Comparison of ENCODE assay signal across 10 mouse cellular contexts in the genomic region with DNA sequence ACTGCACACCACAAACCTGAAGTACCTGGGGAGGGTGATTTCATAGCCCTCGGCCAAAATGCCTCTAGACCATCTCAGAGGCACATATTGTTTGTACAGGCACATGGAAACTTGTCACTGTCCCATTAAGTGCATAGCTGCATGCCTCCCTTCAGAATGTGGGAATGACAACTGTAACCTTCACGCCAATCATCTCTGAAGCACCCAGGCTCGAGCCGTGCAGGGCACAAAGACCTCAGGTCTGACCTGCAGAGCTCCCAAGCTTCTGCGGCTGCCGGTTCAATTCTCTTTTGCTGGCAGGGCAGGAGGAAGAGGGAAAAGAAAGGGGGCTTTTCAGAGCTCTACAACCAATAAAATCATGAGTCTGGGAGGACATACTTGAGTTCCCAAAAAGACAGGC. TPM values are rescaled to one million over a fixed set of nuclear protein-coding genes. Genes with fewer than 3 reads are reported as not detected.
DNase-seq lines count a peak whose midpoint lies in the region; ATAC-seq and TF ChIP-seq lines count a peak whose summit lies in the region.
"Had no signal": no experiment of that assay in that cellular context is flagged by ENCODE, and none has a peak within 500 bp of the region (broad histone marks: within the 10 kb centered on the region; RNA-seq: fewer than 3 reads in every experiment).

No protein-coding gene starts in this region.

- H3K36me3 ChIP-seq in heart, postnatal 0 days (replicated peaks; ENCODE audit: control insufficient read depth, insufficient read depth, low read length), result no peaks in the 10 kb centered on the region
- H3K36me3 ChIP-seq in embryonic facial prominence, embryonic 12.5 days, result no peaks in the 10 kb centered on the region
- H3K36me3 ChIP-seq in intestine, embryonic 14.5 days (ENCODE audit: control insufficient read depth, insufficient read depth, low read length), result no peaks in the 10 kb centered on the region
- H3K36me3 ChIP-seq in midbrain, embryonic 15.5 days (replicated peaks), result no peaks in the 10 kb centered on the region

- 25% methylated on average over 6 of the region's 6 CpGs for WGBS in heart, postnatal 0 days
- WGBS in embryonic facial prominence, embryonic 12.5 days, result 29% methylated on average over 6 of the region's 6 CpGs
- 43% methylated on average over 6 of the region's 6 CpGs for WGBS in intestine, embryonic 14.5 days
- 34% methylated on average over 6 of the region's 6 CpGs for WGBS in midbrain, embryonic 15.5 days

- no peaks in the 10 kb centered on the region for H3K27me3 ChIP-seq in heart, postnatal 0 days (ENCODE audit: control insufficient read depth, insufficient read depth, low read length)
- peaks cover 12% of the 10 kb centered on the region; the same call in 1 of the 2 replicates for H3K27me3 ChIP-seq in embryonic facial prominence, embryonic 12.5 days
- peaks cover 19% of the 10 kb centered on the region; the same call in 1 of the 2 replicates for H3K27me3 ChIP-seq in intestine, embryonic 14.5 days (replicated peaks; ENCODE audit: control insufficient read depth, insufficient read depth, low read length)
- peaks cover 2% of the 10 kb centered on the region for H3K27me3 ChIP-seq in midbrain, embryonic 15.5 days (replicated peaks)

- H3K27ac ChIP-seq in heart, postnatal 0 days (ENCODE audit: low read depth), result peak overlapping the region; percentile 86
- H3K27ac ChIP-seq in embryonic facial prominence, embryonic 12.5 days, result no peak overlapping the region
- H3K27ac ChIP-seq in intestine, embryonic 14.5 days (ENCODE audit: low read depth), result no peak overlapping the region
- no peak overlapping the region for H3K27ac ChIP-seq in midbrain, embryonic 15.5 days

- no peak for TF ChIP-seq EP300 in heart, postnatal 0 days (IDR thresholded peaks at IDR 0.05; ENCODE audit: low read depth)

- no peaks in the 10 kb centered on the region for H3K4me1 ChIP-seq in heart, postnatal 0 days (ENCODE audit: control insufficient read depth, insufficient read depth)
- no peaks in the 10 kb centered on the region for H3K4me1 ChIP-seq in embryonic facial prominence, embryonic 12.5 days
- no peaks in the 10 kb centered on the region for H3K4me1 ChIP-seq in intestine, embryonic 14.5 days (replicated peaks; ENCODE audit: control insufficient read depth, insufficient read depth, low read length)
- peaks cover 7% of the 10 kb centered on the region for H3K4me1 ChIP-seq in midbrain, embryonic 15.5 days

- no peak for ATAC-seq in heart, postnatal 0 days (ENCODE audit: insufficient read depth, low read depth)
- ATAC-seq in embryonic facial prominence, embryonic 12.5 days (ENCODE audit: insufficient number of reproducible peaks, insufficient read depth, low FRiP score, low TSS enrichment), result no peak
- ATAC-seq in intestine, embryonic 14.5 days (replicated peaks; ENCODE audit: low FRiP score, low TSS enrichment, low read depth), result no peak
- no peak for ATAC-seq in midbrain, embryonic 15.5 days (replicated peaks)

- H3K4me3 ChIP-seq in heart, postnatal 0 days (ENCODE audit: low read depth, low read length), result peak overlapping the region; percentile 58
- H3K4me3 ChIP-seq in embryonic facial prominence, embryonic 12.5 days, result peak overlapping the region; percentile 54
- peak overlapping the region; percentile 47 for H3K4me3 ChIP-seq in intestine, embryonic 14.5 days (ENCODE audit: low read depth, low read length)
- peak overlapping the region; percentile 53; the same call in 1 of the 2 replicates for H3K4me3 ChIP-seq in midbrain, embryonic 15.5 days

- 0 out of 2 replicates have a peak overlapping the region, but pooled peaks have one; percentile 3 for H3K9ac ChIP-seq in heart, postnatal 0 days (replicated peaks; ENCODE audit: low read depth, low read length)
- H3K9ac ChIP-seq in embryonic facial prominence, embryonic 12.5 days, result no peak overlapping the region
- no peak overlapping the region for H3K9ac ChIP-seq in intestine, embryonic 14.5 days (ENCODE audit: low read length)
- no peak overlapping the region for H3K9ac ChIP-seq in midbrain, embryonic 15.5 days

- H3K4me2 ChIP-seq in heart, postnatal 0 days (ENCODE audit: low read depth, low read length), result peak overlapping the region; percentile 78
- H3K4me2 ChIP-seq in embryonic facial prominence, embryonic 12.5 days (replicated peaks), result peak overlapping the region; percentile 57
- H3K4me2 ChIP-seq in intestine, embryonic 14.5 days (ENCODE audit: low read length), result peak overlapping the region; percentile 65
- peak overlapping the region; percentile 82; the same call in 1 of the 2 replicates for H3K4me2 ChIP-seq in midbrain, embryonic 15.5 days

- no peaks in the 10 kb centered on the region for H3K9me3 ChIP-seq in heart, postnatal 0 days (replicated peaks; ENCODE audit: control insufficient read depth, low read length)
- H3K9me3 ChIP-seq in embryonic facial prominence, embryonic 12.5 days, result no peaks in the 10 kb centered on the region
- H3K9me3 ChIP-seq in intestine, embryonic 14.5 days (ENCODE audit: control insufficient read depth, low read length), result no peaks in the 10 kb centered on the region
- H3K9me3 ChIP-seq in midbrain, embryonic 15.5 days, result no peaks in the 10 kb centered on the region

- no peak for TF ChIP-seq CTCF in heart, postnatal 0 days (IDR thresholded peaks at IDR 0.05; ENCODE audit: low read depth)

- no peak for DNase-seq in heart, postnatal 0 days (ENCODE audit: low spot score)
- DNase-seq in heart, postnatal 14 days, result no peak
- no peak for DNase-seq in intestine, embryonic 14.5 days (ENCODE audit: low spot score)
- no peak for DNase-seq in adrenal gland, postnatal 25 days
- no peak for DNase-seq in left cerebral cortex, adult 8-10 months (ENCODE audit: low spot score in 2 of 2)
- no peak for DNase-seq in layer of hippocampus, postnatal 25 days (ENCODE audit: extremely low spot score in 1 of 2, low spot score in 1 of 2)
- DNase-seq: left cerebral cortex, postnatal 4 days; right cerebral cortex, postnatal 25 days had no signal

- intact Hi-C loops in heart, postnatal 14 days (cut with DNase I), result loop anchor here (5.0 to 10.0 kb wide), 3 partner anchors 75 to 210 kb away; no protein-coding TSS in a partner anchor

RNA-seq across cellular contexts. Expression of a gene that starts 2.3 kb away (rescaled TPM):
- total RNA-seq in heart, postnatal 0 days (2014; rRNA removed; ENCODE audit: low replicate concordance), result 12.0 and 19.1 TPM in 2 replicates
- 33.1 and 33.9 TPM in 2 replicates for polyA plus RNA-seq in heart, postnatal 0 days (2015; fragmentation: Nextera tagmentation; extraction: Ambion mirVana)
- 10 to 100 TPM; 46.9 to 49.7 TPM for total RNA-seq in heart, postnatal 14 days (2021)
- 41.9 and 44.4 TPM in 2 replicates for polyA plus RNA-seq in embryonic facial prominence, embryonic 12.5 days (2016; fragmentation: Nextera tagmentation; extraction: Ambion mirVana)
- 21.8 TPM in 2 replicates for polyA plus RNA-seq in intestine, embryonic 14.5 days (2014; fragmentation: Nextera tagmentation; extraction: Ambion mirVana)
- 9.6 and 11.3 TPM in 2 replicates for polyA plus RNA-seq in midbrain, embryonic 15.5 days (2015; fragmentation: Nextera tagmentation; extraction: Ambion mirVana)
- 153 and 202 TPM in 2 replicates for total RNA-seq in adrenal gland, postnatal 25 days (2021)
- total RNA-seq in left cerebral cortex, adult 8-10 months (2022), result 10 to 100 TPM; 18.4 to 20.1 (median 19.3) TPM
- 10 to 100 TPM; 48.3 to 54.1 TPM for total RNA-seq in layer of hippocampus, postnatal 25 days (2021)
